Mouse (Mus musculus): ENCODE measurements around the gene Dars2. TPM values are rescaled to one million over a fixed set of nuclear protein-coding genes. Genes with fewer than 3 reads are reported as not detected.

Dars2 gene
- polyA plus RNA-seq, 1 experiment = 13.6 TPM

DNA sequence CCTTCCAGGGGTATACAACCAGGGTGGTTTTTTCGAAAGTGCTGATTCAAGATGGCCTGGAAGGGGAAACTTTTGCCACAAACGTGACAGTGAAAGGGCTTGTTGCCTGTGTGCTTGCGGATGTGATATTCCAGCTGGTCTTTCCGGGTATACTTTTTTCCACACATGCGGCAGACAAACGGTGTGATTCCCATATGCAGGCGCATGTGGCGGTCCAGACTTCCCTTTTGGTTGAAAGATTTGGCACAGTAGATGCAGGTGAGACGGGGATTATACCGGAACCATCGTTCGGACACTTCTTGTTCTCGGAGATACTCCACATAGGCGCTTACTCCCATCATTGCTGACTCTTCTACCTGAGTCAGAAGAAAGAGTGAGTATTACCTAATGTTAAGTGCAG, 50.4 kb downstream of the Dars2 start:
- H3K4me3 ChIP-seq (ENCODE audit: control insufficient read depth, insufficient read depth, low read length) = no peak overlapping the region
- H3K36me3 ChIP-seq (ENCODE audit: control insufficient read depth, insufficient read depth, low read length) = peaks cover 18% of the 10 kb centered on the region
- H3K27ac ChIP-seq (ENCODE audit: control insufficient read depth, insufficient read depth, low read length) = no peak overlapping the region
- WGBS = 96% methylated on average over 14 of the region's 14 CpGs
- TF ChIP-seq POLR2A (IDR thresholded peaks at IDR 0.05; ENCODE audit: control insufficient read depth, extremely low read depth, insufficient read depth, low read length, poor library complexity) = no peak
- no peak for TF ChIP-seq CTCF (IDR thresholded peaks at IDR 0.05; ENCODE audit: borderline replicate concordance, control insufficient read depth, extremely low read depth, insufficient read depth, low read length, poor library complexity)
- no peaks in the 10 kb centered on the region for H3K4me1 ChIP-seq (replicated peaks; ENCODE audit: control insufficient read depth, insufficient read depth, low read length)
- no peak for DNase-seq
- no peaks in the 10 kb centered on the region for H3K27me3 ChIP-seq (ENCODE audit: control insufficient read depth, insufficient read depth, low read length)

DNA sequence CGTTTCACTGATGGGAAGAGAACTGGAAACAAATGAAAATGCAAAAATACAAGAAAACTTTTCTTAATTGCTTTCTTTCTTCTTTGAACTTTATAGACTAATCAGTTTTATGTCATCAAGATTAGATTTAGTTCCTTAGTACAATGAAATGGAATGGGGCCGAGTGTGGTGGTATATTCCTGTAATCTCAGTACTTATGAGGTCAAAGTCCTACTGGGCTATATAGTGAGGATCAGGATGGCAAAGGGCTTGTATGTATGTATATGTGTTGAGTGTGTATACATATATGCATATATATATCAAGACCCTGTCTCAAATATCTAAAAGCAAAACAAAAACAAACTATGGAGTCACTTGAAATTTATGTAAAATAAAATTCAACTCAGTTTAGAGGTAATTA, 54.1 kb downstream of the Dars2 start:
- TF ChIP-seq CTCF (IDR thresholded peaks at IDR 0.05; ENCODE audit: borderline replicate concordance, control insufficient read depth, extremely low read depth, insufficient read depth, low read length, poor library complexity) (no peak), POLR2A (IDR thresholded peaks at IDR 0.05; ENCODE audit: control insufficient read depth, extremely low read depth, insufficient read depth, low read length, poor library complexity) (no peak)
- H3K27me3 ChIP-seq (ENCODE audit: control insufficient read depth, insufficient read depth, low read length) = no peaks in the 10 kb centered on the region
- peaks cover 23% of the 10 kb centered on the region for H3K36me3 ChIP-seq (ENCODE audit: control insufficient read depth, insufficient read depth, low read length)
- DNase-seq = no peak
- H3K4me3 ChIP-seq (ENCODE audit: control insufficient read depth, insufficient read depth, low read length) = no peak overlapping the region
- 93% methylated on average over 2 of the region's 2 CpGs for WGBS
- H3K27ac ChIP-seq (ENCODE audit: control insufficient read depth, insufficient read depth, low read length) = no peak overlapping the region
- no peaks in the 10 kb centered on the region for H3K4me1 ChIP-seq (replicated peaks; ENCODE audit: control insufficient read depth, insufficient read depth, low read length)

DNA sequence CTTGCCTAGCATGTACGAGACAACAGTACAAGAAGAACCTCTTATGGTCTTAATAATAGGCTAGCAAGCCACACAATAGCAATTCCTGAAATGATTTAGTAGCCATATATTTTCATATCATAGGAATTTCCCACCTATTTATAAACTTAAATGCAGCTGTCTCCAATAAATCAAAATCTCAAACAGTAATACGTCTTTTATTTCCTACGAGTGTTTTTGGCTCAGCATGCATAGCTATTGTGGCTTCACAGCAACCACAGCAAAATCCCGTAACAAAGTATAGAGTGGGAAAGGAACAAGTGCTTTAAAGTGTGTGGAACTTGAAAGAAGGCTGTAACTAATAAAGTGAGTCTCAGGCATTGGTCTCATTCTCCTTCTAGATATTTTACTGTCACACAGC, 60.0 kb downstream of the Dars2 start:
- Histone ChIP-seq H3K27ac (ENCODE audit: control insufficient read depth, insufficient read depth, low read length) (no peak overlapping the region), H3K4me1 (replicated peaks; ENCODE audit: control insufficient read depth, insufficient read depth, low read length) (no peaks in the 10 kb centered on the region), H3K27me3 (ENCODE audit: control insufficient read depth, insufficient read depth, low read length) (no peaks in the 10 kb centered on the region), H3K4me3 (ENCODE audit: control insufficient read depth, insufficient read depth, low read length) (no peak overlapping the region), H3K36me3 (ENCODE audit: control insufficient read depth, insufficient read depth, low read length) (peaks cover 9% of the 10 kb centered on the region)
- WGBS = 92% methylated on average over 4 of the region's 4 CpGs
- DNase-seq = no peak
- TF ChIP-seq CTCF (IDR thresholded peaks at IDR 0.05; ENCODE audit: borderline replicate concordance, control insufficient read depth, extremely low read depth, insufficient read depth, low read length, poor library complexity) = no peak
- TF ChIP-seq POLR2A (IDR thresholded peaks at IDR 0.05; ENCODE audit: control insufficient read depth, extremely low read depth, insufficient read depth, low read length, poor library complexity) = no peak

DNA sequence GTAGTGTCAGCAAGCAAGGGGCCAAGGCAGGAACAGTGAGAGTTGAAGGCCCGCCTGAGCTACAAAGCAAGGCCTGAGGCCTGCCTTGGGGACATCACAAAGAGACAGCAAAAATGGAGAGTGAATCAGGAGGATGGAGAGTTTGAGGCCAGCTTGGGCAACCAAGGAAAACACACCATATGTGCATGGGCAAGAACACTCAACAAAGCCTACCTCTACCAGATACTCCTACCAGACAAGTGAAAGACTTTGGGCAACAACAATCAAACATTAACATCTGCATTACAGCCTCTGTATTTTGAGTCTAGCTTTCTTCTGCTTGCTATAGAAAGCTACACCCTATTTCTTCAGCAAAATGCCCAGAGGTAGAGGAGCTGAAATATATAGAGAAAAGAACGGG, 62.4 kb downstream of the Dars2 start:
- DNase-seq = no peak
- H3K4me3 ChIP-seq (ENCODE audit: control insufficient read depth, insufficient read depth, low read length) = no peak overlapping the region
- no peaks in the 10 kb centered on the region for H3K4me1 ChIP-seq (replicated peaks; ENCODE audit: control insufficient read depth, insufficient read depth, low read length)
- 94% methylated on average over 2 of the region's 2 CpGs for WGBS
- H3K27me3 ChIP-seq (ENCODE audit: control insufficient read depth, insufficient read depth, low read length) = no peaks in the 10 kb centered on the region
- peaks cover 9% of the 10 kb centered on the region for H3K36me3 ChIP-seq (ENCODE audit: control insufficient read depth, insufficient read depth, low read length)
- TF ChIP-seq CTCF (IDR thresholded peaks at IDR 0.05; ENCODE audit: borderline replicate concordance, control insufficient read depth, extremely low read depth, insufficient read depth, low read length, poor library complexity) (no peak), POLR2A (IDR thresholded peaks at IDR 0.05; ENCODE audit: control insufficient read depth, extremely low read depth, insufficient read depth, low read length, poor library complexity) (no peak)
- no peak overlapping the region for H3K27ac ChIP-seq (ENCODE audit: control insufficient read depth, insufficient read depth, low read length)

GRCm38 (mm10) chr1:161006471-161006870, 64.0 kb downstream of the Dars2 start:
- Histone ChIP-seq H3K4me3 (ENCODE audit: control insufficient read depth, insufficient read depth, low read length) (no peak overlapping the region), H3K27me3 (ENCODE audit: control insufficient read depth, insufficient read depth, low read length) (no peaks in the 10 kb centered on the region), H3K36me3 (ENCODE audit: control insufficient read depth, insufficient read depth, low read length) (no peaks in the 10 kb centered on the region), H3K27ac (ENCODE audit: control insufficient read depth, insufficient read depth, low read length) (no peak overlapping the region), H3K4me1 (replicated peaks; ENCODE audit: control insufficient read depth, insufficient read depth, low read length) (no peaks in the 10 kb centered on the region)
- TF ChIP-seq POLR2A (IDR thresholded peaks at IDR 0.05; ENCODE audit: control insufficient read depth, extremely low read depth, insufficient read depth, low read length, poor library complexity) = no peak
- TF ChIP-seq CTCF (IDR thresholded peaks at IDR 0.05; ENCODE audit: borderline replicate concordance, control insufficient read depth, extremely low read depth, insufficient read depth, low read length, poor library complexity) = no peak
- WGBS = 86% methylated on average over 5 of the region's 5 CpGs
- DNase-seq = no peak

GRCm38 (mm10) chr1:161005526-161005925, 64.9 kb downstream of the Dars2 start:
- DNase-seq = no peak
- Histone ChIP-seq H3K4me1 (replicated peaks; ENCODE audit: control insufficient read depth, insufficient read depth, low read length) (no peaks in the 10 kb centered on the region), H3K27ac (ENCODE audit: control insufficient read depth, insufficient read depth, low read length) (no peak overlapping the region), H3K27me3 (ENCODE audit: control insufficient read depth, insufficient read depth, low read length) (no peaks in the 10 kb centered on the region), H3K4me3 (ENCODE audit: control insufficient read depth, insufficient read depth, low read length) (no peak overlapping the region), H3K36me3 (ENCODE audit: control insufficient read depth, insufficient read depth, low read length) (no peaks in the 10 kb centered on the region)
- TF ChIP-seq POLR2A (IDR thresholded peaks at IDR 0.05; ENCODE audit: control insufficient read depth, extremely low read depth, insufficient read depth, low read length, poor library complexity) = no peak
- 52% methylated on average over 3 of the region's 3 CpGs for WGBS

DNA sequence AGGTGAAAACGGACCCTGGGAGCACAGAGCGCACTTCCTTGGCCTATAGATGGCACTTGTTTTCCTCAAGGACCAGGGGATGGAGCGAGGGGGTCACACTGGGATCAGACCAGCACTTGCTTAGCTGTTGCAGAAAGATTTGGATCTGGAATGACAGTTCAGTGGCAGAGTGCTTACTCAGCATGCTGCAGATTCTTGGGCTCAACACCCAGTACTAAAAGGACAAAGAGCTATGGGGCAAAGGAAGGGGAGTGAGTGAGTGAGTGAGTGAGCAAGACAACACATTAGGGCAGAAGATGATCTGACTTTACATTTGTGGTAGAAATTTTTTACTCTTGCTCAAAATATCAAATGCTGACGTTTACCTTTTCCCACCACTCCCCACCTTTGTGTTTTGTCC, 65.5 kb downstream of the Dars2 start:
- no peaks in the 10 kb centered on the region for H3K36me3 ChIP-seq (ENCODE audit: control insufficient read depth, insufficient read depth, low read length)
- no peaks in the 10 kb centered on the region for H3K4me1 ChIP-seq (replicated peaks; ENCODE audit: control insufficient read depth, insufficient read depth, low read length)
- H3K4me3 ChIP-seq (ENCODE audit: control insufficient read depth, insufficient read depth, low read length) = no peak overlapping the region
- DNase-seq = no peak
- WGBS = 96% methylated on average over 4 of the region's 4 CpGs
- no peak for TF ChIP-seq CTCF (IDR thresholded peaks at IDR 0.05; ENCODE audit: borderline replicate concordance, control insufficient read depth, extremely low read depth, insufficient read depth, low read length, poor library complexity)
- TF ChIP-seq POLR2A (IDR thresholded peaks at IDR 0.05; ENCODE audit: control insufficient read depth, extremely low read depth, insufficient read depth, low read length, poor library complexity) = no peak
- no peaks in the 10 kb centered on the region for H3K27me3 ChIP-seq (ENCODE audit: control insufficient read depth, insufficient read depth, low read length)
- H3K27ac ChIP-seq (ENCODE audit: control insufficient read depth, insufficient read depth, low read length) = no peak overlapping the region
